Mouse (Mus musculus): ENCODE measurements around the gene Fgfrl1. TPM values are rescaled to one million over a fixed set of nuclear protein-coding genes. Genes with fewer than 3 reads are reported as not detected.
"Not testable (repeated sequence)": the region's sequence is repeated elsewhere in the genome, so short reads cannot be mapped to it uniquely, and the experiment has no call there.

The Fgfrl1 gene
- polyA plus RNA-seq, 1 experiment from 2014 or later: 5.6 TPM

DNA sequence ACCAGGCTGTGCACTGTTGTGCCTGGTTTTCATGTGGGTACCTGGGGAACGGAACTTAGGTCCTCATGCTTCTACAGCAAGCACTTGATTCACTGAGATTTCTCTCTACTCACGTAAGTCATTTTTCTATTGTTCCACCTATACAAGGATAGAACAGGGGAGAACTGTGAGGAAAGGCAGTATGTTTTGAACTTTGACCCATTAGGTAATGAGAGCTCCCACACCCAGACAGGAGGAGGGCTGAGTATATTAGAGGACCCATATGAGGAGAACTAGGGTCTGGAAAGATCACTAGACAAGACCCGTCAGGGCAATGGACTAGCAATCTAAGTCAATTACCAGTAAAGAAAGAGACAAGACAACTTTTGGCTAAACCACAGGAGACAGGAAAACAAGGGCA is 52.4 kb downstream of the Fgfrl1 start:
- H3K9ac ChIP-seq (replicated peaks): no peak overlapping the region
- H3K4me1 ChIP-seq (ENCODE audit: insufficient read depth): no peaks in the 10 kb centered on the region
- DNase-seq: no peak
- H3K27ac ChIP-seq (ENCODE audit: low read depth): no peak overlapping the region
- no peaks in the 10 kb centered on the region for H3K9me3 ChIP-seq (ENCODE audit: low read length)
- WGBS (ENCODE audit: insufficient replicate concordance): 69% methylated on average over 3 of the region's 3 CpGs
- no peak overlapping the region for H3K4me3 ChIP-seq (ENCODE audit: low read depth, low read length)
- no peaks in the 10 kb centered on the region for H3K27me3 ChIP-seq (ENCODE audit: insufficient read depth, low read length)
- no peaks in the 10 kb centered on the region for H3K36me3 ChIP-seq (replicated peaks; ENCODE audit: insufficient read depth, low read length)
- H3K4me2 ChIP-seq (ENCODE audit: low read depth, low read length): no peak overlapping the region
- 0 out of 2 replicates have a peak, but pooled peaks have one; percentile 47 for ATAC-seq
- TF ChIP-seq EP300 (IDR thresholded peaks at IDR 0.05; ENCODE audit: low read depth) (no peak), CTCF (IDR thresholded peaks at IDR 0.05; ENCODE audit: low read depth) (no peak)

DNA sequence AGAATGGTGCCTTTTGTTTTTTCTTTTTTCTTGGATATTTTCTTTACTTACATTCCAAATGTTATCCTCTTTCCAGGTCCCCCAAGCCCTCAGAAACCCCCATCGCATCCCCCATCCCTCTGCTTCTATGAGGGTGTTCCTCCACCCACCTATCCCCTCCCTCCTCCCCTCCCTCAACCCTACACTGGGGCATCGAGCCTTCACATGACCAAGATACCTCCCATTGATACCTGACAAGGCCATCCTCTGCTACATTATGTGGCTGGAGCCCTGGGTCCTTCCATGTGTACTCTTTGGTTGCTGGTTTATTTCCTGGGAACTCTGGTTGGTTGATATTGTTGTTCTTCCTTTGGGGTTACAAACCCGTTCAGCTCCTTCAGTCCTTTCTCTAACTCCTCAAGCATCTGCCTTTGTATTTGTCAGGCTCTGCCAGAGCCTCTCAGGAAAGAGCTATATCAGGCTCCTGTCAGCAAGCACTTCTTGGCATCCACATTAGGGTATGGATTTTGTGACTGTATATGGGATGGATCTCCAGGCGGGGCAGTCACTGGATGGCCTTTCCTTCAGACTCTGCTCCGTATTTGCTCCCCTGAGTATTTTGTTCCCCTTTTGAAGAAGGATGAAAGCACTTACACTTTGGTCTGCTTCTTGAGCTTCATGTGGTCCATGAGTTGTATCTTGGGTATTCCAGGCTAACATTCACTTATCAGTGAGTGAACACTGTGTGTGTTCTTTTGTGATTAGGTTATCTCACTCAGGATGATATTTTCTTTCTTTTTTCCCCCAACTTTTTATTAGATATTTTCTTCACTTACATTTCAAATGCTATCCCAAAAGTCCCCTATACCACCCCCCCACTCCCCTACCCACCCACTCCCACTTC is 58.4 kb downstream of the Fgfrl1 start:
- Histone ChIP-seq H3K36me3 (replicated peaks; ENCODE audit: insufficient read depth, low read length) (no peaks in the 10 kb centered on the region), H3K27me3 (ENCODE audit: insufficient read depth, low read length) (no peaks in the 10 kb centered on the region), H3K4me1 (ENCODE audit: insufficient read depth) (no peaks in the 10 kb centered on the region), H3K9me3 (ENCODE audit: low read length) (no peaks in the 10 kb centered on the region), H3K27ac (ENCODE audit: low read depth) (peak overlapping the region; percentile 22; the same call in 1 of the 2 replicates), H3K4me2 (ENCODE audit: low read depth, low read length) (no peak overlapping the region), H3K9ac (replicated peaks) (no peak overlapping the region), H3K4me3 (ENCODE audit: low read depth, low read length) (0 out of 2 replicates have a peak overlapping the region, but pooled peaks have one; percentile 10)
- ATAC-seq (peak; percentile 62), DNase-seq (no peak)
- 68% methylated on average over 5 of the region's 5 CpGs for WGBS (ENCODE audit: insufficient replicate concordance)
- TF ChIP-seq EP300 (IDR thresholded peaks at IDR 0.05; ENCODE audit: low read depth): peak; percentile 89
- TF ChIP-seq CTCF (IDR thresholded peaks at IDR 0.05; ENCODE audit: low read depth): no peak

DNA sequence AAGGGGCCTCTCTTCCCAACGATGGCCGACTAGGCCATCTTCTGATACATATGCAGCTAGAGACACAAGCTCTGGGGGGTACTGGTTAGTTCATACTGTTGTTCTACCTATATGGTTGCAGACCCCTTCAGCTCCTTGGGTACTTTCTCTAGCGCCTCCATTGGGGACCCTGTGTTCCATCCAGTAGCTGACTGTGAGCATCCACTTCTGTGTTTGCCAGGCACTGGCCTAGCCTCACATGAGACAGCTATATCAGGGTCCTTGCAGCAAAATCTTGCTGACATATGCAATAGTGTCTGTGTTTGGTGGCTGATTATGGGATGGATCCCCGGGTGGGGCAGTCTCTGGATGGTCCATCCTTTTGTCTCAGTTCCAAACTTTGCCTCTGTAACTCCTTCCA is 59.1 kb downstream of the Fgfrl1 start:
- ATAC-seq; H3K4me3 ChIP-seq (ENCODE audit: low read depth, low read length): not testable (repeated sequence)

More for the DNA sequence above, 59.1 kb downstream of the Fgfrl1 start:
- WGBS (ENCODE audit: insufficient replicate concordance): 71% methylated on average over 4 of the region's 4 CpGs
- H3K4me1 ChIP-seq (ENCODE audit: insufficient read depth); DNase-seq; H3K9ac ChIP-seq (replicated peaks); H3K36me3 ChIP-seq (replicated peaks; ENCODE audit: insufficient read depth, low read length); H3K27me3 ChIP-seq (ENCODE audit: insufficient read depth, low read length); H3K4me2 ChIP-seq (ENCODE audit: low read depth, low read length); H3K9me3 ChIP-seq (ENCODE audit: low read length): not testable (repeated sequence)
- 0 out of 2 replicates have a peak overlapping the region, but pooled peaks have one; percentile 22 for H3K27ac ChIP-seq (ENCODE audit: low read depth)

Other genes starting within 250 kb of the Fgfrl1 start
- gene Mfsd7a, start 243.5 kb upstream of the Fgfrl1 start, polyA plus RNA-seq (2015; fragmentation: Nextera tagmentation; extraction: Ambion mirVana): 0.30 and 0.41 TPM in 2 replicates
- 3.8 and 5.0 TPM in 2 replicates for gene Pcgf3, start 231.2 kb upstream of the Fgfrl1 start, polyA plus RNA-seq (2015; fragmentation: Nextera tagmentation; extraction: Ambion mirVana)
- not detected in 2 replicates for gene Cplx1, start 142.4 kb upstream of the Fgfrl1 start, polyA plus RNA-seq (2015; fragmentation: Nextera tagmentation; extraction: Ambion mirVana)
- 15.6 and 17.5 TPM in 2 replicates for gene Gak, start 62.6 kb upstream of the Fgfrl1 start, polyA plus RNA-seq (2015; fragmentation: Nextera tagmentation; extraction: Ambion mirVana)
- gene Tmem175, start 62.6 kb upstream of the Fgfrl1 start, polyA plus RNA-seq (2015; fragmentation: Nextera tagmentation; extraction: Ambion mirVana): 7.0 and 7.3 TPM in 2 replicates
- gene Idua, start 32.1 kb upstream of the Fgfrl1 start, polyA plus RNA-seq (2015; fragmentation: Nextera tagmentation; extraction: Ambion mirVana): 3.9 and 4.2 TPM in 2 replicates
- 2.5 TPM in 2 replicates for gene Dgkq, start 22.7 kb upstream of the Fgfrl1 start, polyA plus RNA-seq (2015; fragmentation: Nextera tagmentation; extraction: Ambion mirVana)
- gene Slc26a1, start 16.8 kb upstream of the Fgfrl1 start, polyA plus RNA-seq (2015; fragmentation: Nextera tagmentation; extraction: Ambion mirVana): 25.8 and 33.4 TPM in 2 replicates
- 0.48 and 0.62 TPM in 2 replicates for gene Rnf212, start 82.6 kb downstream of the Fgfrl1 start, polyA plus RNA-seq (2015; fragmentation: Nextera tagmentation; extraction: Ambion mirVana)
- gene Tmed11, start 103.0 kb downstream of the Fgfrl1 start, polyA plus RNA-seq (2015; fragmentation: Nextera tagmentation; extraction: Ambion mirVana): not detected in 2 replicates
- not detected in 2 replicates for gene Vmn2r8, start 116.5 kb downstream of the Fgfrl1 start, polyA plus RNA-seq (2015; fragmentation: Nextera tagmentation; extraction: Ambion mirVana)
- gene Vmn2r9, start 160.2 kb downstream of the Fgfrl1 start, polyA plus RNA-seq (2015; fragmentation: Nextera tagmentation; extraction: Ambion mirVana): not detected in 2 replicates

Data from liver, postnatal 0 days (tissue).